Mouse (Mus musculus): ENCODE measurements around the gene Cdh3. TPM values are rescaled to one million over a fixed set of nuclear protein-coding genes. Genes with fewer than 3 reads are reported as not detected.

The Cdh3 gene
- polyA plus RNA-seq, 2 experiments, result 0.60 to 1.4 TPM

DNA sequence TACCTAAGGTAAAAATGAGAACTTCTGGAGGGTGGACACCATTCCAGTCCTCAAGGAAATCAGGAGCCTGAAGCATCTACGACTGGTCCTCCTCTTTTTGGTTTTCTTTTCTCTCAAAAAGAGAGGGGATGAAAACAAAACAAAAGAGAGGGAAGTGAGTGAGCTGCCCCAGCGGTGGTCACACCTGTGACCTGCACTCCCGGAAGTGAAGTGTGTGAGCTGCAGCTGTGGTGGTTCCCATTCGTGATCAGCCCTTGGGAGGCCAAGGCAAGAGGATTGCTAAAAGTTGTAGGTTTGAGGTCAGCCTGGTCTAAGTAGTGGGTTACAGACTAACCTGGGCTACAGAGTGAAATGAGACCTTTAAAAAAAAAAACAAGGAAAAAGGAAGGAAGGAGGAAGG is 95.4 kb downstream of the Cdh3 start:
- no peak for DNase-seq (ENCODE audit: low read depth in 3 of 3, low spot score in 3 of 3)
- H3K9me3 ChIP-seq (ENCODE audit: control insufficient read depth, low read length), result no peaks in the 10 kb centered on the region
- no peaks in the 10 kb centered on the region for H3K36me3 ChIP-seq (replicated peaks; ENCODE audit: control insufficient read depth, insufficient read depth, low read depth)
- no peak overlapping the region for H3K4me2 ChIP-seq (ENCODE audit: low read depth)
- H3K9ac ChIP-seq (replicated peaks), result no peak overlapping the region
- H3K4me1 ChIP-seq (replicated peaks; ENCODE audit: control insufficient read depth in 2 of 2, insufficient read depth in 2 of 2, low read length in 1 of 2), result 0 out of 4 replicates have a peak, but pooled peaks cover 0 to 1% of the 10 kb centered on the region in 2 experiments
- no peak for ATAC-seq (ENCODE audit: insufficient read depth)
- peaks cover 31% of the 10 kb centered on the region for H3K27me3 ChIP-seq (ENCODE audit: control insufficient read depth, insufficient read depth, low read length)
- 26% methylated on average over 4 of the region's 4 CpGs for WGBS (ENCODE audit: insufficient replicate concordance)
- H3K27ac ChIP-seq, result no peak overlapping the region
- H3K4me3 ChIP-seq (ENCODE audit: insufficient read depth in 1 of 2, low read depth in 2 of 2, low read length in 2 of 2), result no peak overlapping the region
- TF ChIP-seq EP300 (IDR thresholded peaks at IDR 0.05; ENCODE audit: low read depth), result no peak
- no peak for TF ChIP-seq CTCF (IDR thresholded peaks at IDR 0.05; ENCODE audit: low read depth)

DNA sequence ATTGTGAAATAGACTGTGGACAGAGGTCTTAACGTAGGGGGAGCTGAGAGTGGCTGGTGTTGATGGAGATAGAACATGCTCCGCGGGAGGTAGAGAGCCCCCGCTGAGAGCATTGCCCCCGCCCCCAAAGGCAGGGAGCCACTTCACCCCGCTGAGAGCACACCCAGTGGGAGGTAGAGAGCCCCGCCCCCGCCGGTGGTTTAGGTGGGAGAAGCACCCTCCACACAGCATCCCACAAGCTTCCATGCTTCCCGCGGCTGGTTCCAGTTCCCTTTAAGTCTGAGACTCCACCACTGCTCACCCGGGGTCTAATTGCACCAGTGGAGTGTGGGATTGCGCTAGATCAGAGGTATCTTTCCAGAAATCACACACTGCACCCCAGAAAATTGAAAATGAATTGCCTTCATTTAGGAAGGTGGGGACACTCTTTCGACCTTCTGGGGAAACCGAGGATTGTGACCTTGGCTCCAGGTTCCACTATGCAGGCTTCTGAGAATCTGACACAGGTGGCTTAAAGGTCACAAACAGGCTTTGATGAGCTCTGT is 96.0 kb downstream of the Cdh3 start:
- Histone ChIP-seq H3K9me3 (ENCODE audit: control insufficient read depth, low read length) (no peaks in the 10 kb centered on the region), H3K4me1 (replicated peaks; ENCODE audit: control insufficient read depth in 2 of 2, insufficient read depth in 2 of 2, low read length in 1 of 2) (peaks cover 0 to 5% of the 10 kb centered on the region in 2 experiments; a peak in 3 of 4 replicates), H3K27me3 (ENCODE audit: control insufficient read depth, insufficient read depth, low read length) (peaks cover 31% of the 10 kb centered on the region), H3K4me3 (ENCODE audit: insufficient read depth in 1 of 2, low read depth in 2 of 2, low read length in 2 of 2) (no peak overlapping the region), H3K27ac (no peak overlapping the region), H3K9ac (replicated peaks) (no peak overlapping the region), H3K36me3 (replicated peaks; ENCODE audit: control insufficient read depth, insufficient read depth, low read depth) (no peaks in the 10 kb centered on the region), H3K4me2 (ENCODE audit: low read depth) (no peak overlapping the region)
- 22% methylated on average over 15 of the region's 15 CpGs for WGBS (ENCODE audit: insufficient replicate concordance)
- no peak for TF ChIP-seq CTCF (IDR thresholded peaks at IDR 0.05; ENCODE audit: low read depth)
- TF ChIP-seq EP300 (IDR thresholded peaks at IDR 0.05; ENCODE audit: low read depth), result no peak
- ATAC-seq (ENCODE audit: insufficient read depth) (no peak), DNase-seq (ENCODE audit: low read depth in 3 of 3, low spot score in 3 of 3) (no peak)

Other genes with a start within 250 kb of the Cdh3 start
- gene Smpd3, start 172.9 kb upstream of the Cdh3 start, polyA plus RNA-seq (2012; rRNA removed), result 0.22 and 0.34 TPM in 2 replicates
- 0.34 and 0.38 TPM in 2 replicates for gene Smpd3, start 172.9 kb upstream of the Cdh3 start, polyA plus RNA-seq (2014; fragmentation: Nextera tagmentation; extraction: Ambion mirVana)
- gene Zfp90, start 95.6 kb upstream of the Cdh3 start, polyA plus RNA-seq (2012; rRNA removed), result 1.2 and 1.9 TPM in 2 replicates
- 1.9 and 2.4 TPM in 2 replicates for gene Zfp90, start 95.6 kb upstream of the Cdh3 start, polyA plus RNA-seq (2014; fragmentation: Nextera tagmentation; extraction: Ambion mirVana)
- gene 6030452D12Rik, start 10.4 kb upstream of the Cdh3 start, polyA plus RNA-seq (2012; rRNA removed), result not detected in 2 replicates
- not detected in 2 replicates for gene 6030452D12Rik, start 10.4 kb upstream of the Cdh3 start, polyA plus RNA-seq (2014; fragmentation: Nextera tagmentation; extraction: Ambion mirVana)
- gene Gm10073, start 62.6 kb downstream of the Cdh3 start, polyA plus RNA-seq (2012; rRNA removed), result 61.5 and 76.5 TPM in 2 replicates
- gene Gm10073, start 62.6 kb downstream of the Cdh3 start, polyA plus RNA-seq (2014; fragmentation: Nextera tagmentation; extraction: Ambion mirVana), result 8.8 and 12.3 TPM in 2 replicates
- 9.6 and 11.4 TPM in 2 replicates for gene Cdh1, start 92.5 kb downstream of the Cdh3 start, polyA plus RNA-seq (2012; rRNA removed)
- 13.7 and 14.8 TPM in 2 replicates for gene Cdh1, start 92.5 kb downstream of the Cdh3 start, polyA plus RNA-seq (2014; fragmentation: Nextera tagmentation; extraction: Ambion mirVana)
- gene Tango6, start 172.2 kb downstream of the Cdh3 start, polyA plus RNA-seq (2012; rRNA removed), result 1.5 and 1.7 TPM in 2 replicates
- gene Tango6, start 172.2 kb downstream of the Cdh3 start, polyA plus RNA-seq (2014; fragmentation: Nextera tagmentation; extraction: Ambion mirVana), result 2.4 and 2.6 TPM in 2 replicates